16 mouse cellular contexts compared by ENCODE assay signal in the genomic region with DNA sequence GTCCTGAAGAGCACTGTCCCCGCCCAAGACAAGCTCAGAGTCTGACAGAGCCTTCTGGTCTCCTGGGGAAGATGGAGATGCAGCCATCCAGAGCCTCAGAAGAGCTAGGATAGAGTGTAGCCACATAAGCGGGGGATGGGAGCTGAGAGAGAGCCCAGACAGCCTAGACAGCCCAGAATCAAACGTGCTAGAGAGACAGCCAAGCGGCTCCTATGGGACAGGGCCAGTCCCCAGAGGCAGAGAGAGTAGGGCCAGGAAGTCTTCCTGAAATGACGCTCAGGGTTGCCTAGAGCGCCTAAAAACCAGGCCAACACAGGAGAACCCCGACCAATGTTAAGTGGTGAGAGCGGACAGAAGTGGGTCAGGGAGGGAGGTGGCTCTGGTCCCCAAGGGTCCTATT. TPM values are rescaled to one million over a fixed set of nuclear protein-coding genes. Genes with fewer than 3 reads are reported as not detected.
DNase-seq lines count a peak whose midpoint lies in the region; ATAC-seq lines count a peak whose summit lies in the region.
"Had no signal": no experiment of that assay in that cellular context is flagged by ENCODE, and none has a peak within 500 bp of the region (broad histone marks: within the 10 kb centered on the region; RNA-seq: fewer than 3 reads in every experiment).

No protein-coding gene starts in this region.

- WGBS in kidney, embryonic 15.5 days: 71% methylated on average over 8 of the region's 8 CpGs

- peaks cover 27% of the 10 kb centered on the region for H3K4me1 ChIP-seq in kidney, embryonic 15.5 days

- no peak overlapping the region for H3K27ac ChIP-seq in kidney, embryonic 15.5 days
- H3K27ac ChIP-seq: embryonic facial prominence, embryonic 12.5 days; liver, embryonic 13.5 days; neural tube, embryonic 12.5 days; stomach, postnatal 0 days had no signal

- peak; percentile 49 to 62 for DNase-seq in cerebellum, postnatal 10 days
- no peak for DNase-seq in cerebellum, adult 8-10 months
- DNase-seq in kidney, adult 9 months: no peak
- DNase-seq in adipocyte (ENCODE audit: low spot score): peak; percentile 34
- peak; percentile 47 for DNase-seq in heart, postnatal 4 days
- DNase-seq in embryo, embryonic 10.5 days (ENCODE audit: low spot score): no peak
- no peak for DNase-seq in thymus, adult 18-20 months
- DNase-seq: adrenal gland, adult 2 months; cerebellum, adult 11 months; kidney, postnatal 4 days; liver, embryonic 13.5 days had no signal

- no peak for ATAC-seq in kidney, embryonic 15.5 days (replicated peaks; ENCODE audit: low FRiP score)
- ATAC-seq: inflammation-experienced regulatory T-cells, adult 6 months had no signal

- no peak overlapping the region for H3K4me3 ChIP-seq in kidney, embryonic 15.5 days (replicated peaks)
- H3K4me3 ChIP-seq: embryonic facial prominence, embryonic 12.5 days; liver, embryonic 13.5 days; neural tube, embryonic 12.5 days had no signal

- 0 out of 2 replicates have a peak overlapping the region, but pooled peaks have one; percentile 1 for H3K9ac ChIP-seq in kidney, embryonic 15.5 days
- H3K9ac ChIP-seq: embryonic facial prominence, embryonic 12.5 days; liver, embryonic 13.5 days; neural tube, embryonic 12.5 days had no signal

- no peak overlapping the region for H3K4me2 ChIP-seq in kidney, embryonic 15.5 days
- H3K4me2 ChIP-seq: embryonic facial prominence, embryonic 12.5 days; liver, embryonic 13.5 days; neural tube, embryonic 12.5 days had no signal

- no peaks in the 10 kb centered on the region for H3K27me3 ChIP-seq in kidney, embryonic 15.5 days
- H3K27me3 ChIP-seq: embryonic facial prominence, embryonic 12.5 days; liver, embryonic 13.5 days; neural tube, embryonic 12.5 days had no signal

- peaks cover 69% of the 10 kb centered on the region for H3K36me3 ChIP-seq in kidney, embryonic 15.5 days

- H3K9me3 ChIP-seq in kidney, embryonic 15.5 days (replicated peaks): no peaks in the 10 kb centered on the region
- H3K9me3 ChIP-seq: embryonic facial prominence, embryonic 12.5 days; liver, embryonic 13.5 days; neural tube, embryonic 12.5 days had no signal

RNA-seq across cellular contexts. Expression of a gene that starts 39.3 kb away (rescaled TPM):
- 21.6 and 28.1 TPM in 2 replicates for polyA plus RNA-seq in kidney, embryonic 15.5 days (2015; fragmentation: Nextera tagmentation; extraction: Ambion mirVana)
- total RNA-seq in heart, postnatal 4 days (2021): 100 to 1,000 TPM; 113 TPM

Comparison
In these comparisons a context has a peak if more than half of its experiments do, and no peak if none do; other contexts are left out.
1. DNase-seq: peak in cerebellum, postnatal 10 days (2 of 2), adipocyte (single experiment) and heart, postnatal 4 days (single experiment); none in cerebellum, adult 8-10 months (single experiment), kidney, adult 9 months (single experiment), embryo, embryonic 10.5 days (single experiment) and thymus, adult 18-20 months (0 of 2).